Mouse (Mus musculus) hindbrain, embryonic 14.5 days (tissue): ENCODE results near the gene Lrrc8a. TPM values are rescaled to one million over a fixed set of nuclear protein-coding genes. Genes with fewer than 3 reads are reported as not detected.

Experiments
- ATAC-seq: fragments of 200-750 bp; cut with Nextera tagmentation; 2 replicates; pipeline ENCODE4 v1.8.0; 2017; ENCODE audit warnings: moderate number of reproducible peaks, mild to moderate bottlenecking, moderate TSS enrichment, moderate library complexity; ENCODE audit not compliant: low FRiP score
- DNase-seq: peaks from one replicate; pipeline ENCODE4 v3.0.0-alpha.2; 2015; ENCODE audit warnings: low spot score
- H3K27ac ChIP-seq: fragments of 300-500 bp; sonication (generic); 2 replicates; pipeline ENCODE4 v1.5.1; 2014; ENCODE audit warnings: mild to moderate bottlenecking, moderate library complexity
- H3K27me3 ChIP-seq: fragments of 300-500 bp; sonication (generic); 2 replicates; pipeline ENCODE4 v1.6.1; 2014; ENCODE audit warnings: mild to moderate bottlenecking, low read length, mixed read lengths; ENCODE audit not compliant: control insufficient read depth, insufficient read depth
- H3K36me3 ChIP-seq: fragments of 300-500 bp; sonication (generic); replicated peaks from 2 replicates; pipeline ENCODE4 v1.6.1; 2014; ENCODE audit not compliant: control insufficient read depth, insufficient read depth
- H3K4me1 ChIP-seq: fragments of 300-500 bp; sonication (generic); replicated peaks from 2 replicates; pipeline ENCODE4 v1.6.1; 2014; ENCODE audit warnings: antibody characterized with exemption, low read length, mixed read lengths; ENCODE audit not compliant: control insufficient read depth, insufficient read depth
- H3K4me2 ChIP-seq: fragments of 300-500 bp; sonication (generic); replicated peaks from 2 replicates; pipeline ENCODE4 v1.6.1; 2014; ENCODE audit warnings: mild to moderate bottlenecking, moderate library complexity
- H3K4me3 ChIP-seq: fragments of 300-500 bp; sonication (generic); replicated peaks from 2 replicates; pipeline ENCODE4 v1.5.1; 2014; ENCODE audit warnings: mild to moderate bottlenecking, low read length
- H3K9ac ChIP-seq: fragments of 300-500 bp; sonication (generic); 2 replicates; pipeline ENCODE4 v1.6.1; 2014
- H3K9me3 ChIP-seq: fragments of 300-500 bp; sonication (generic); 2 replicates; pipeline ENCODE4 v1.6.1; 2016; ENCODE audit warnings: low read length; ENCODE audit not compliant: control insufficient read depth
- WGBS: fragments of 180-500 bp; shearing (Covaris S2); extraction: QIAGEN DNeasy Blood & Tissue Kit; methylation state at CpG from one replicate; pipeline ENCODE4 v1.1.7; 2014; 5-methylcytosine and 5-hydroxymethylcytosine counted together
- polyA plus RNA-seq: library from polyadenylated mRNA; unstranded; fragments of >200 nt; fragmentation: Nextera tagmentation; extraction: Ambion mirVana; gene quantifications from 2 replicates; pipeline ENCODE4 v1.2.1, GENCODE M21; 2014

The Lrrc8a gene
- polyA plus RNA-seq, 1 experiment from 2014 or later = 57.9 TPM

DNA sequence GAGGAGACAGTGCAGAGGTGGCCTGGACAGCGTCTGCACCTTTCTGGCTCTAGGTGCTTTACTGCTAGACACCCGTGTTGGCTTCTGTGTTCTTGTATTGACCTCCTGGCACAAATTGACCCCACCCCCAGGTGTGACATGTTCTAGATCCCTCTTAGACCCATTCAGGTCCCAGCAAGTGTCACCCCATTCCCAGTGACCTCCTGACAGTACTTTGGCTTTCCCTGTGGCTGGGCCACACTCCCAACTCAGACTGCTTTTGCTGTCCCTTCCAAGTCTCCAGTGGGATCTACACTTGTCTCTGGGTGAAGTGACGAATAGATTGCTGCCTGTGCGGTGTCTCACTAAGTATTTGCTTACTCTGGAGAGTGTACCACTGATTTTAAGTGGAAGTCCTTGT, 30.1 kb upstream of the Lrrc8a start:
- H3K4me2 ChIP-seq = no peak overlapping the region
- H3K9me3 ChIP-seq = no peaks in the 10 kb centered on the region
- WGBS = 79% methylated on average over 4 of the region's 4 CpGs
- H3K9ac ChIP-seq = no peak overlapping the region
- H3K4me3 ChIP-seq = no peak overlapping the region
- H3K27me3 ChIP-seq = no peaks in the 10 kb centered on the region
- DNase-seq (no peak), ATAC-seq (no peak)
- H3K27ac ChIP-seq = no peak overlapping the region
- peaks cover 11% of the 10 kb centered on the region for H3K4me1 ChIP-seq
- no peaks in the 10 kb centered on the region for H3K36me3 ChIP-seq

DNA sequence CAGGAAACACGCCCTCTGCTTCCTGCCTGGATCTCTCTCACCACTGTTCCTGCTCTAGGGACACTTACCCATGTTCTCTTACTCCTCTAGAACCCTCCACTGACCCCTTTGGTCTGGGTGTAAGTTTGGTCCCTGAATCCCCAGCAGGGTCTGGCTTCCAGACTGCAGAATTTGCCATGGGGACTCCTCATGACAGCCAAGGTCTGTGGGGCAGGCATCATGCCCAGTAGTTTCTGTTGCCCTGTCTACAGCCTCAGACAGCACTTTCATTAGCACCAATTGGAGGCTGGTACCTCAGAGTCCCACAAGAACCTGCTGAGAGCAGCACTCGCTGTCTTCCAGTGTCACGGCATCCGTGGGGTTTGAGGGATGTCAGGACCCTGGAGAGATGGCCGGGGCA, 29.6 kb upstream of the Lrrc8a start:
- WGBS = 74% methylated on average over 5 of the region's 5 CpGs
- no peak for DNase-seq
- no peaks in the 10 kb centered on the region for H3K9me3 ChIP-seq

DNA sequence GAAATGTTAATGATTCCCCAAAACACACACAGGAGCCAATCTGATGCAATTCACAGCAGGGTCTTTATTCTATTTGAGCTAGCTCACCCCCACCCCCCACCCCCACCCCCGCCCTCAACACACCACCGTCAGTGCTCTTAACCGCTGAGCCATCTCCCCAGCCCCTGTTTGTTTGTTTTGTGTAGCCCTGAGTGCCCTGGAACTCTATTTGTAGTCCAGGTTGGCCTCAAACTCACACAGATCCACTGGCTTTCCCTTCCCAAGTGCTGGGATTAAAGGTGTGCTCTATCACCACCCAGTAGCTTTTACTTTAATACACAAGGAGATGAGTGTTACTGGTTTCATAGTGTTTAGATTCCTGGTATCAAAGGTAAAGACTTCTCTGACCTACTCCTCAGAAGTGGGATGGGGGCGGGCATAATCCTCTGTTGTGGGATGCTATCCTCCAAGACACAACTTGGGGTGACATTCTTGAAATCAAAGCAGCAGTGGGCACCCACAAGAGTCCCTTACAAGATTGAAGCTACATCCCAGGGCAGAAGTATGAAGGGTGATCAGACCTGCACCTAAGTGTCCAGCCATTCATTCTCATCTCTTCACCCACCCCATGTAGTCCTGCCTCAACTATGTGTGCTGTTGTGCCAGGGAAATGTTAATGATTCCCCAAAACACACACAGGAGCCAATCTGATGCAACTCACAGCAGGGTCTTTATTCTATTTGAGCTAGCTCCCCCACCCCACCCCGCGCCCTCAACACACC, 25.9 kb upstream of the Lrrc8a start:
- Histone ChIP-seq H3K36me3 (no peaks in the 10 kb centered on the region), H3K27me3 (no peaks in the 10 kb centered on the region), H3K9me3 (no peaks in the 10 kb centered on the region), H3K27ac (no peak overlapping the region), H3K4me3 (no peak overlapping the region), H3K4me1 (peaks cover under 1% of the 10 kb centered on the region), H3K9ac (no peak overlapping the region), H3K4me2 (no peak overlapping the region)
- WGBS = 66% methylated on average over 6 of the region's 6 CpGs
- DNase-seq (no peak), ATAC-seq (no peak)

More for the DNA sequence above, 29.6 kb upstream of the Lrrc8a start:
- no peak overlapping the region for H3K27ac ChIP-seq
- H3K4me2 ChIP-seq = no peak overlapping the region
- H3K27me3 ChIP-seq = no peaks in the 10 kb centered on the region
- peaks cover 11% of the 10 kb centered on the region for H3K4me1 ChIP-seq
- H3K9ac ChIP-seq = no peak overlapping the region
- no peaks in the 10 kb centered on the region for H3K36me3 ChIP-seq
- ATAC-seq = no peak
- no peak overlapping the region for H3K4me3 ChIP-seq

DNA sequence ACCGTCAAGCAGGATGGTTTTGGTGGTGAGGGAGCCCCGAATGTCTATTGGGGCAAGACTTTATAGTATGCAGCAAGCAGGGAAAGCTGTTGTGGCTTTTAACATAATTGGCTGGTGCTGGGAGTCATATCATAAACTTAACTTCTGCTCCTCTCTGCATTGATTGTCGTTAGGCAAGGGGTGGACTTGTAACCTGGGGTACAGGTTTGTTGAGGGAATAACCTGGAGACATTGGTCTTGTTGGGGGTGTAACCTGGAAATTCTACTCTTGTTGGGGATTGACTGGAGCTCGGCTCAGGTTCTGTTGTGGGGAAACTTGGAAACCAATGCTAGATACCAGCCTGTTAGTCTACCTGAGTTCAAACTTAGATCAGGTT, 25.4 kb upstream of the Lrrc8a start:
- Histone ChIP-seq H3K9ac (no peak overlapping the region), H3K4me3 (no peak overlapping the region), H3K4me2 (no peak overlapping the region), H3K4me1 (no peaks in the 10 kb centered on the region), H3K9me3 (no peaks in the 10 kb centered on the region), H3K27ac (no peak overlapping the region), H3K36me3 (no peaks in the 10 kb centered on the region), H3K27me3 (no peaks in the 10 kb centered on the region)
- ATAC-seq (no peak), DNase-seq (no peak)
- WGBS = 75% methylated on average over 4 of the region's 4 CpGs

GRCm38 (mm10) chr2:30212951-30213350, 24.6 kb upstream of the Lrrc8a start:
- Histone ChIP-seq H3K4me2 (no peak overlapping the region), H3K4me3 (no peak overlapping the region), H3K36me3 (no peaks in the 10 kb centered on the region), H3K27me3 (no peaks in the 10 kb centered on the region), H3K4me1 (no peaks in the 10 kb centered on the region), H3K9ac (no peak overlapping the region), H3K9me3 (no peaks in the 10 kb centered on the region), H3K27ac (no peak overlapping the region)
- DNase-seq = no peak
- 78% methylated on average over 1 of the region's 1 CpGs for WGBS
- no peak for ATAC-seq

- no peak overlapping the region for H3K27ac ChIP-seq
- H3K9me3 ChIP-seq = no peaks in the 10 kb centered on the region
- H3K4me2 ChIP-seq = no peak overlapping the region
- H3K36me3 ChIP-seq = no peaks in the 10 kb centered on the region
- H3K9ac ChIP-seq = no peak overlapping the region
- ATAC-seq (no peak), DNase-seq (no peak)
- WGBS = 91% methylated on average over 3 of the region's 3 CpGs
- no peaks in the 10 kb centered on the region for H3K4me1 ChIP-seq
- no peaks in the 10 kb centered on the region for H3K27me3 ChIP-seq
- no peak overlapping the region for H3K4me3 ChIP-seq
These were observed 22.8 kb upstream of the Lrrc8a start for GRCm38 (mm10) chr2:30214745-30215144.

DNA sequence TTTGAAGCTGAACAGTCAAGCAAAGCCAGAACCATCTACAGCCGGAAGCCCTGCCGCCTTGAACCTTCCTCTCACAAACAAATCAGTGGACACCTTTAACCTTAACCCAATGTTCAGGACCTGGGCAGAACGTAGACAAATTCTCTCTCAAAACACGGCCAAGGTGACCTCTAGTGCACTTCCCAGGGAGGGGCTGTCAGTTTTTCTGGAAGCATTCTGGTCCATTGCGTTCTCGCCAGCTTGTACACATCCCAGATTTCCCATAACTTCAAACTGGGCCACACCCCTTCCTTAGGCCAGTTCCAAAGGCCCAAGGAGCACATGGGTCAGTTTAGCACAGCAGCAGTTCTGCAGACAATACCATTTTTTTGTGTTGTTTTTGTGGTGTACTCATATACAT, 22.0 kb upstream of the Lrrc8a start:
- no peak overlapping the region for H3K27ac ChIP-seq
- H3K4me1 ChIP-seq = no peaks in the 10 kb centered on the region
- ATAC-seq = no peak
- no peaks in the 10 kb centered on the region for H3K27me3 ChIP-seq
- H3K4me2 ChIP-seq = no peak overlapping the region
- no peaks in the 10 kb centered on the region for H3K9me3 ChIP-seq
- no peak overlapping the region for H3K4me3 ChIP-seq
- DNase-seq = no peak
- H3K9ac ChIP-seq = no peak overlapping the region
- WGBS = 77% methylated on average over 6 of the region's 6 CpGs
- H3K36me3 ChIP-seq = no peaks in the 10 kb centered on the region

DNA sequence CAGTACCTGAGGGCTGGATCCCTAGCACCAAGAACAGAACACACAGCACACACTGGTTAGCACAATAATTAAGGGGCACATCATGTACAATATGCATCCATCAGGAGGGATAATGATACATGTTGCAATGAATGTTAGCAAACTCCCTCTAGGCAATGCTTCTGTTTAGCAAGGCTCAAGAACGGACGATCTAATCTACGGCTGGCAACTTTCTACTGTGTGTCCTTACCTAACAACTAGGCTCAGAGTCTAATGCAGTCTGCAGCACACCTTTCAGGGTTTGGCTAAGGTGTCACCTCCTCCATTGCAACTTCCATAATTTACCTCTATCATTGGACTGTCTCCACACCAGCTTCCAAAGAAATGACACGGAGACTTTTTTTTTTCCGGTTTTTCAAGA, 21.2 kb upstream of the Lrrc8a start:
- Histone ChIP-seq H3K27ac (no peak overlapping the region), H3K4me1 (no peaks in the 10 kb centered on the region), H3K27me3 (no peaks in the 10 kb centered on the region), H3K36me3 (no peaks in the 10 kb centered on the region), H3K4me3 (no peak overlapping the region), H3K9ac (no peak overlapping the region), H3K4me2 (no peak overlapping the region), H3K9me3 (no peaks in the 10 kb centered on the region)
- WGBS = 92% methylated on average over 5 of the region's 5 CpGs
- ATAC-seq (no peak), DNase-seq (no peak)

DNA sequence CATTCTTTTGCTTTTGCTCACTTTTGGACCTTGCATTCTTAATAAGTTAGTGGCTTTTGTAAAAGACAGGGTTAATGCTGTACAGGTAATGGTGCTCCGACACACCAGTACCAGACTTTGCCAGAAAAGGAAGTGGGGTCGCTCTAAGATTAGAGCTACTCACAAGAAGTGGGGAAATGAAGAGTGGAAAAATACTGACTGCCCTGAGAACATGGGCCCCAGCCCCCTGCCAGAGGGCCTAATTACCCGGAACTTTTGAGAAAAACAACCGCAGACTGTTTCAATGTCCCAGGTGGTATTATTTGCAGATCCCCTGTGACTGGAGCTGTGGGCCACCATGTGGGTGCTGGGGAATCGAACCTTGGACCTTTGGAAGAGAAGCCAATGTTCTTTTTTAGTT, 1.9 kb upstream of the Lrrc8a start:
- H3K36me3 ChIP-seq = peaks cover 5% of the 10 kb centered on the region
- 92% methylated on average over 5 of the region's 5 CpGs for WGBS
- DNase-seq (no peak), ATAC-seq (no peak)
- H3K27me3 ChIP-seq = no peaks in the 10 kb centered on the region
- no peak overlapping the region for H3K9ac ChIP-seq
- no peak overlapping the region for H3K4me2 ChIP-seq
- H3K4me3 ChIP-seq = no peak overlapping the region
- no peaks in the 10 kb centered on the region for H3K9me3 ChIP-seq
- H3K27ac ChIP-seq = no peak overlapping the region
- peaks cover 22% of the 10 kb centered on the region for H3K4me1 ChIP-seq
